Mouse (Mus musculus) embryonic fibroblast, embryonic 13.5 days (primary cell): ENCODE measurements around the gene Cntnap5a.

Source experiments
- CTCF ChIP-seq: IDR thresholded peaks from 2 replicates; pipeline ENCODE4 v1.5.1; 2011; ENCODE audit warnings: mild to moderate bottlenecking, control low read depth, low read length, moderate library complexity, borderline replicate concordance; ENCODE audit not compliant: insufficient read depth
- POLR2A ChIP-seq: IDR thresholded peaks from 2 replicates; pipeline ENCODE4 v1.6.1; 2011; ENCODE audit warnings: low read depth, mild to moderate bottlenecking, control low read depth, low read length, moderate library complexity

DNA sequence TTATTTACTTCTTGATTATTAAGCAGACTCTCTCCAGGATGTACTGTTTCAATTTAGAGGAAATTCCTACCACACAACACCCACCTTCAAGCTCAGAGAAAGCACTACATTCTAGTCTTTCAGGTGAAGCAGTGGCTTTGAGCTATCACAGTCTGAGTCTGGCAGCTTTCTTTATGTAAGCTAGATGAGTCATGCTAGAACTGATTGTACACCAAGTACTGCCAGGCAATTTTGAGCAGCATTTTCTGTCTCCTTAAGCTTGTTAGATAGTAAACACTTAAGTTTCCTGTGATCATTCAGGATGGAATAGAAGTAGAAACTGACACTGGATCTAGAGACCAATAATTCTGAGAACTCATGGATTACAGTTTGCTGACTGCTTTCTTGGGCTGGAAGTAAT, 61.0 kb downstream of the Cntnap5a start:
- no peak for TF ChIP-seq CTCF
- TF ChIP-seq POLR2A: no peak
